Mouse (Mus musculus) testis, adult 2 months (tissue): ENCODE measurements around the gene Aldh1l1.

ENCODE experiments used
- CTCF ChIP-seq: fragments of 200-500 bp; IDR thresholded peaks from 2 replicates; pipeline ENCODE4 v1.5.1; 2012; ENCODE audit warnings: low read depth, mild to moderate bottlenecking, inconsistent platforms, low read length, moderate library complexity; ENCODE audit not compliant: control insufficient read depth, insufficient read depth, insufficient replicate concordance
- POLR2A ChIP-seq: fragments of 200-500 bp; IDR thresholded peaks from 2 replicates; pipeline ENCODE4 v1.6.1; 2012; ENCODE audit warnings: low read depth, mild to moderate bottlenecking, inconsistent platforms, low read length, moderate library complexity; ENCODE audit not compliant: control insufficient read depth

- TF ChIP-seq CTCF (no peak), POLR2A (no peak)
Observed at GRCm38 (mm10) chr6:90513074-90513856, 27.0 kb downstream of the Aldh1l1 start.
